Mouse (Mus musculus): ENCODE measurements at regions not wholly inside any gene's neighbourhood (a gene's known extent, or its start where the extent isn't known, plus 50 kb on each side); places are given as distances from the start of the nearest gene placed in this dataset.

GRCm38 (mm10) chr2:173456083-173456482 is 66.3 kb upstream of the 1700021F07Rik start:
- peak; percentile 53 for DNase-seq

- DNase-seq, result peak; percentile 88
These were observed 65.3 kb upstream of the 1700021F07Rik start for GRCm38 (mm10) chr2:173456924-173457623.

DNA sequence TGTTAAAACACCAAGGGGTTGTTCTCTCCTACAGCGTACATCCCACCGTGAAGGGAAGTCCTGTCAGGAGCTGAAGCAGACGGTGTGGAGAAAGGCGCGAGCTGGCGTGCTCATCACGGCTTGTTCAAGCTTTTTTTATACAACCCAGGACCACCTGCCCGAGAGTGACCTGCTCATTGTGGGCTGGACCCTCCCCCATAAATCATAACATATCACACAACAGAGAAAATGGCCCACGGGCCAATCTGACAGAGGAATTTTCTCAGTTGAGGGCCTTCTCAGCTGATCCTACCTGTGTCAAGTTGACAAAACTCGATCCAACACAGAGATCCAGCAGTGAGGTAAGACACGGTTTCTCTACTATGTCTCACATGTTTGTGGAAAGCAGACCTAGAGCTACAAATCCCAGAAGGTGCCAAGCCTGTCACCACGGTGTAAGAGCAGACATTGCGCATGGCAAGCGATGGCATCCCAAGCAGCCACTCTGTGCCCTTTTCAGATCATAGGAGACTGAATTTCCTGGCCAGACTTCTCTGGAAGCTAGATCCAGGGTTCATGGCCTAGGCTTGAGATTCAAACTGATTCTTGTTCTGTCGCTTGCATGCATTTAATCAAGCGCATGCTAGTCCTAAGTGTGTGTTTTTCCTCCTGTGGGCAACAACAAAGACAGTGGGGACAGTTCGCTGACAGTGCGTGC is 64.6 kb upstream of the 1700021F07Rik start:
- DNase-seq, result peak; percentile 61

DNA sequence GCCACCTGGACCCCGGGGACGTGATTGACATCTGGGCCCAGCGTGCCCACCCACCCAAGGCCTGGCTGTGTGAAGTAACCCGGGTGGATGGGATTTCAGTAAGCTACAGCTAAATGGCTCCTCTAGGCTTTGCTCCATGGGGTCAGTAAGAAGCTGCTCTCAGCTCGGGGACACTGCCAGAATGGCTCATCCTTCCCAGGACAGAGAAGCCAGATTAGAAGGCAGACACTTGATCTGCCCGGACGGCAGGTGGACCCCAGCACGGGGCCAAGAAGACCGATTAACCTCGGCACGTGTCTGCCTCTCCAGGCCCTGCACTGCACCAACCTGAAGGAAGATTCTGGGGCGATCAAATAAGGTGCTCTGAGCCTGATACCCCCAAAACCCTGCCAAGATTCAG is 63.5 kb upstream of the 1700021F07Rik start:
- peak; percentile 87 for DNase-seq

GRCm38 (mm10) chr2:173463313-173463712 is 59.1 kb upstream of the 1700021F07Rik start:
- peak; percentile 72 for DNase-seq

DNA sequence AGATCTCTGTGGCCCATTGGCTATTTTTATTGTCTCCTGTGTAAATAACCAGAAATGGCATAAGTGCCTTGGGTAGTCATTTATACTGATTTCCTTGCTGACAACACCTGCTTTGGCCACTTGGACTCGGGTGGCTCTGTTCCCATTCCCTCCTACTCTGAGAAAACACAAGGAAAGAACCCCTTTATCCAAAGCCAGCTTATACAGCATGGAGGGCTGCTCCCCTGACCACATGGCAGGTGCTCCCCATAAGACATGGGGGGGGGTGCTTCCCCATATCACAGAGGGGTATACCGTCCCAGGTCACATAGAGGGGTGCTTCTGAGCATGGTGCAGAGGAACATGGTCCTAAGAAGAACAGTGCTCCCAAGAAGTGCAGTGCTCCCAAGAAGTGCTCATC is 57.8 kb upstream of the 1700021F07Rik start:
- DNase-seq, result peak; percentile 71

DNA sequence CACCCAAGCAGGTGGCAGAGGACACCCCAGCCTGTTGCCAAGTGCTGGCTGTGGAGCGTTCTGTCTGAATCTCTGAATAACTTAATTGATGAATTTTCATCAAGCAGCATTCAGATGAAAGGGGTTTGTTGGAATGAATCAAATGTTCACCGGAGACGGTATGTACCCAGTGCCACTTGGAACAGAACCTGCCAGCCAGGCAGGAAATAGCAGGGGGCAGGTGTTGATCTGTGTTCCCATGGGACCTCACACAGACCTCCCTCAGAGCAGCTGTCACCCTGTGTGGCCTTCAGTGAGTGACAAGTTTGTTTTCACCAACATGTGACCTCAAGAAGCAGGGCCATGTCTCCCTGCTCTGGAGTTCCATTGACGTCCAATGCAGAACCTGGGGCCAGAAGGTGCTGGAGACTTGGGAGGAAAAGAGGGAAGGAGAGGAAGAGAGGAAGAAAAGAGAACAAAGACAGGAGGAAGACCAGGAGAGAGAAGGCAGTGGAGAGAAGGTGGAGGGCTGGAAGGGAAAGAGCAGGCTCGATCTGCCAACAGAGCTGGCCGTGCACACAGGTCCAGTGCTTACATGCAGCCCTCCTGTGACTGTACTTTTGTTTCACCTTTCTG is 57.3 kb upstream of the 1700021F07Rik start:
- peak; percentile 85 for DNase-seq

GRCm38 (mm10) chr2:173468136-173468535 is 54.2 kb upstream of the 1700021F07Rik start:
- DNase-seq, result peak; percentile 69

GRCm38 (mm10) chr2:173469756-173470155 is 52.6 kb upstream of the 1700021F07Rik start:
- DNase-seq, result peak; percentile 88

Data from heart, adult 11 months (tissue).